Mouse (Mus musculus) natural killer cell, adult 2 months (primary cell): ENCODE measurements around the gene Gtf2a1l.
A peak's percentile ranks its signal among the peaks of the same experiment; 100 is the strongest.

Experiments
- DNase-seq, 2 experiments: peaks; one replicate each; pipeline ENCODE4 v3.0.0; 2022; ENCODE audit warnings: low spot score in 2 of 2

Gene Gtf2a1l

DNA sequence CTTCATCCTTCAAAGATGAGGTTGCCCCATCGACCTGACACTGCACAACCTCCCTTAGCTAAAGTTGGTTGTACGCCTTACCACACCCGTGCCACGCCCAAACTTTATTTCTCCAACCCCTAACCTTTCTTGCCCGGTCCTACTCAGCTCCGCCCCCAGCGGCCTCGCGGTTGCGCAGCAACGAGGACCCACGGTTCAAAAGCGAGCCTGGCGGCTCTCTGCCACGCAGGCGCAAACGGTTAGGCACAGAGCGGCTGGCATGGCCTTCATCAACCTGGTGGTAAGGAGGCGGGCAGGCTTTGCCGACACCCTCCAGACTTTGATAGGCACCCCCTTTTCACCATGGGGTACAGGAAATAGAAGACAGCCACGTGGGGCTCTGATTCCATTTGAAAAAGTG, at the start of gene Gtf2a1l:
Gene Gtf2a1l, plus strand, starts transcription at position 209 of the 400 bp plus-strand sequence.
- DNase-seq, result peak; percentile 47 to 65

DNA sequence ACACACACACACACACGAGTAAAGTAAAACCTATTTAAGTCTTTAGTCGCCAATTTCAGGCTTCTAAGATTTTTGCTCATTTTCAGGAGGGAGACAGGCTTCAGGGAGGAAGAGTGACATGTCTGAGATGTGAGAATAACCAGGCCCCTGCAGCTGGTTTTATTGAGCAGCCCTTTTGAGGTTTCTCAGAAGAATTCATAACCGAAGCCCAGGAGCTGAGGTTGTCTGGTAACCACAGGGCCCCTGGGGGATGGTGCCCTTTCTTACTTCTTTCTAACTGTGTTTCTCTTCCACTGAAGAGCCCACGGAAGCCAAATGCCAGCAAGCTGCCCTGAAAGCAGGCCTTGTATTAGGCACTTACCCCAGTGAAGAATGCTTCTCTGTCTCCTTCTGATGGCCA, 47.5 kb upstream of the Gtf2a1l start:
- DNase-seq, result no peak

DNA sequence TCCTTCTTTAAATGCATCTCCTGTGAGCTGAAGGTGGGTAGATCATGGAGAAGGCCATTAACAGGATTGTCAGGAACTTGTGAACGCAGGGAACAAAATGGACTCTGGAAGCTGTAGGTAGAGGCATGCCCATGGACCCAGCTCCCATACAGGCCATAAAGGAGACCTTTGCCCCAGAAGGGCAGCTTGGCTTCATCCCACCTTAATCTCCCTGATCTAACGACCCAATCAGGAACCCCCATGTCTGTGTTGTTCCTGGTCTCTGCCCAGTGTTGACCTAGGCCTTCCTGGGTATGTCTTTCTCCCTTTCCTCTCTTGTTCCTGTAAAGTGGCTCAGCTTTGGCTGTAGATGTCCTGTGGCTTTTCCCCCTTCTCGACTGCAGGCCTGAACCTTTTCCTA, 47.1 kb upstream of the Gtf2a1l start:
- no peak for DNase-seq

DNA sequence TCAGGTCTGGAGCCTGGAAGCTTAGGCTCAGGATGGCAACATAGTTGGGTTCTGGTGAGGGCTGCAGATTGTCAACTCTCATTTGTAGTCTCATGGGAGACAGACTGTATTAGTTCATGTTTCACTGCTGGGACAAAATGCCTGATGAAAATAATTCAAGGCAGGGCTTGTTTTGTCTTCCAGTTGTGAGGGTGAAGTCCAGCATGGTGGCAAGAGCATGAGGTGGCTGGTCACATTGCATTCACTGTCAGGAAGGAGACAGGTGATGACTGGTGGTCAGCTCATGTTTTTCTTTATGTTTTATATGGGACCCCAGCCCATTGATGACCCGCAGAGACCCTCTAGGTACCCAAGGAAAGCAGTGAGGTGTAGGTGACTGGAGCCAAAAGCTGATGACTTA, 45.7 kb upstream of the Gtf2a1l start:
- no peak for DNase-seq

DNA sequence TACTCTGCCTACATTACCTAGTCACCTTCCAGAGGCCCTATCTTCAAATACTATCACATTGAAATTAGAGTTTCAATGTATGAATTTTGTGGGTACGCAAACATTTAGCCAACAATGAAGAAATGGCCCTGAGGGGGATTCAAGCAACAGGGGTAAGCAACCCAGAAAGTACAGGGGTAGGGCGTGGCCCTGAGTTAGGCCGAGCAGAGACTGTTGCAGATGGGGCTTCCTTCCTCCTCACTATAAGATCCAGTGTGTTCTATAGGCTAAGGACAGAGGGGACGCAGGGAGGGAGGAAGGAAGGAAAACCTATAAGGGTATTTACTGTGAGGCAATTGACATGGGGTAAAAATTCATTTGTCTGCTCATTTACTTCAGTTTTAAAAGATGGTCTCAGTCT, 44.1 kb upstream of the Gtf2a1l start:
- DNase-seq, result no peak

DNA sequence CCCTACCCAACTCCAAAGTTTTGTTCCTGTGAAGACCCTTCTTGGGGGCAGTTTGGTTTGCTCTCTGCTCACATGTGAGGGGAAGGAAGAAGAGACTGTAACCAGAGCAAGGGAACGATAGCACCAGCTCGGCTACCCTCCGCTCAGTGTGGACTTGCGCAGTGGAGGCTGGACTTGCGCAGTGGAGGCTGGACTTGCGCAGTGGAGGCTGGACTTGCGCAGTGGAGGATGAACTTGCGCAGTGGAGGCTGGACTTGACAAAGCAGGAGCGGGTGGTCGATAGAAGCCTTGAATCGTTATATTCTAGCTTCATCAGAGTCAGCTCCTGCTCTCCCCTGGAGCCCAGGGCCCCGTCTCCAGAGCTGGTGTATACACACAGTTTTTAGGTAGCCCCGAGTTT, 43.1 kb upstream of the Gtf2a1l start:
- no peak for DNase-seq

DNA sequence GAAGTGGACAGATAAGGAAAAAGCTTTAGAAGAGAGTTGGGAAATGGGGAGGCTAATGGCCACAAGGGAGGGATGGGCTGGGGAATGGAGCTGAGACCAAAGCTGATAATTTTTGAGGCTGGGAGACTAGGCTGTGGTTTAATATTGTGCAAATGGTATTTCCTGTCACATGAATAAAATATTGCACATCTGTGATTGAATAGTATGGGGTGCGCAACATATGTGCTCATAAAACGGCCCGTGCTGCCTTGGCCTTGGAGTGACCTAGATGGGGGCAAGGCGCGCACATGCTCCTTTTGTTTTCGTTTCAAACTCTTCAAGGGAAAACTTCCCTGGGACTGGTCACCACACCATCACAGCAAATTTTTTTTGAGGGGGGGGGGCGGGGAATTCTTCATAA, 42.5 kb upstream of the Gtf2a1l start:
- no peak for DNase-seq

DNA sequence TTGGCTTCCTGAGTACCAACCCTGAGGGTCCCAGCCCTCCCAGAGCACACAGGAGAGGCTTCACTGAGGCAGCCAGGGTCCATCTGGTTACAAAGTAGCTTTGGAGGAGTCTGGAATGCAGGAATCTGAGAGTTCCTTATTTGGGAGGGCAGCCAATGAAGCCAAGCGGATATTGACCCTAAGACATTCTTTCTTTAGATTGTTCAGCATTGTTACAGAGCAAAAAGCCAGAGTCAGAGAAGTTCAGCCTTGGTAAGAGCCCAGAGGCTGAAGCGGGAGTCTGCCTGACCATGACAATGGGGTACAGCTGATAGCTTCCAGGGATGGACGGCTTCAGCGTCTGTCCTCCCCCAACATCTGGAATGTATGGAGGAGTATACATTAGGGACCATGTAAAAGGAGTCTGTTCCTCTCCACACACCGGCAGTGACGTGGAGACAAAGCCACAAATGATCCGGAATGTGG, 42.1 kb upstream of the Gtf2a1l start:
- DNase-seq, result no peak

DNA sequence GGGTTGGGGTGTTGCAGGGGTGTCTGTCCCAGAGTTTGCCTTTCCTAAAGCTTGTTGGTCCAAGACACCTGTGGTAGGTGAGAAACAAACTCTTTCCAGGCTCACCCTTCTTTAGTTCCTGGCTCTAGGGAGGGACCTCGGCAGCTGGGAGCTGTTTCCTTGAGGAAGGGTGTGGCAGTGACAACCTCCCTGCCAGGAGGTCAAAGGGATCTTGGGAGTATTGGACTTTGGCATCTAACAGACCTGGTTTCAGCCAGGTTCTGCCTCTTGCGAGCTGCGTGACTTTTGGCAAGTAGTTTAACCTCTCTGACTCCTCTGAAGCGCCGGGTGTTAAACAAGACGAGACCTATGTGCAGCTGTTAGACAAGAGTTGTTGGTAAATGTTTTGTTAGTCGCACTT, 41.3 kb upstream of the Gtf2a1l start:
- DNase-seq, result no peak

DNA sequence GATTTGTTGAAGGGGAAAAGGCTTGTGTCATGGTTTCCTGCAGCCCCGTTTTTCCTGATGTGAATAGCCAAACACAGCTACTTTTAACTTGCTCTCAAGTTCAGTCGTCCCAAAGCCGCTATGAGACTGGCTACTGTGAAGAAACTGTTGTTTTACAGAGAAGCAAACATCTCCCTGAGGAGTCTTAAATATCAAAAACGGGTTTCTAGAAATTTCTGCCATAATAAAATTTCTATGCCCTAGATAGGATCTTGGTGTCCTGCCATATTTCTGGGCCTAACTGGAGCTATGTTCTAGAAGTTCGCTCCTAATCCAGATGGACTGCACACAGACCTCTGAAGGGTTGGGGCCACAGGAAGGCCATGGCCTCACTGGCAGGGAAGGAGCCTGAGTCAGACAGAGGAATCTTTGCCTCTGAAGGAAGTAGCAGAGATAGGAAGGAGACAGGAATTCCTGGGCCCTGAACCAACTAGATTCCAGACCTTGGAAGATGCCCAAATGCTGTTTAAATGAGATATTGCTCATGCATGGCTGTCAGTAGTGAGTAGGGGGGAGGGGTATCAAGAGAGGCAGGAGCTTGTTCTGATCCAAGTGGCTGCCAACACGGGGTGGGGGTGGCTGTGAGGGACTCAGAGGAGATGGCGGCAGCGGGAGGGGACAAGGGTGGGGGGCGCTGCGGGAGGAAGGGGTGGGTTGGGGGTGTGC, 39.6 kb upstream of the Gtf2a1l start:
- no peak for DNase-seq

DNA sequence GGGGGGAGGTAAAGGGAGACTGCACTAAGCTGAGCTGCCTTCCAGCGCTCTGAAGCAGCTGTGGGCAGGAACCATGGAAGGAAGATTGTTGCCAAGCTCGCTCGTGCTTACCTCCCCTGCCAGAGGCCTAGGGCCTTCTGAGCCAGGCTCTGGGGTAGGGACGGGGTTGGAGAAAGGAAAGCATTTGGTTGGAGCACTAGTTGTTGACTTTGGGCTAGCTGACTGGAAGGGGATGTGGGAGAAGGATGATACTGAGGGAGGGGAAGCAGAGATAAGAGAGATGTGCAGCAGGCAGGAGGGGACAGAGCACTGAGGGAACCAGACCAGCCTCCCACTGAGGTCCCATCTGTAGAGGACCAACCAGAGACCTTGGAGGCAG, 39.1 kb upstream of the Gtf2a1l start:
- no peak for DNase-seq

DNA sequence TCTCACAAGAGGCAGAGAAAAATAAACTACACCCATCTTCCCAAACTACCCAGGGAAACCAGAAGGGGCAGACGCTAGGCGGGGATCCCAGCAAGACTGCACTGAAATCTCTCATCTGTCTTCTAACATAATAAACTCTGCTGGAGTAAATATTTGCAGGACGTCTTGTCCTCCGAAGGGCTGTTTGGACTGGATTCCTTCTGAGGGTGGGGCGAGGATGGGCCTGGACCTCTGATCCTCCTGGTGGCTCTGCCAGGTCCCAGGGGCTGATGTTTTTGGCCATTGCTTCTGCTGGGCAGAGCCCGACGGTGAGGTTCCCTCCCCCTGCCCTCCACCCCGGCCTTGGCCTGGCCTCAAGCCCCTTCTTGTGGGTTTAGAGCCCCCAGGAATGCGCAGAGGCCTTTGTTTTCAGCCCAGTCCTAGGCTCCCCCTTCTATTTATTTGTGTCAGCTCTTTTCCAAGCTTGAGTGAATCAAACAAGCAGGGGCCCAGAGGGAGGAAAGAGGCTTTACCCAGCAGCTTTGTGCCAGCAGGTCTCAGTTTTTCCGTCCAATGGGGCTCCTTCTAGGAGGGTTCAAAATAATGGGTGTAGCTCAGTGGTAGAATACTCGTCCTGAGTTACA, 38.4 kb upstream of the Gtf2a1l start:
- no peak for DNase-seq

DNA sequence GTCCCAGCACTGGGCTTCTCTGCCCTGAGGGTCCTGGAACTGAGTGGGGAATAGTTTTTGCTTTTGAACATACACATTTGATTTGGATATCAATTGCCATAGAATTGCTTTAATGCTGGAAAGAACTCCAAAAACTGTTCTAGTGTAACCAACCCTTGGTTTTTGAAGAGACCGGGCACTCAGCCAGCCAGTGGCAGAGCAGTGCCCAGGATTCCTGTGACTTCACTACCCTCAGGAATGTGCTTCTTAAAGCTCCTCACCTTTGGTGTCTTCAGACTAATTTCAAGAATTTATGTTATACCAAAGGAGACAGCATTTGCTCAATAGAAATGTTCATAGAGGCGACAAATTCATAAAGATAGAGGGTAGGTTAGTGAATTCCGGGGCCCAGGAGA, 37.9 kb upstream of the Gtf2a1l start:
- DNase-seq, result no peak

DNA sequence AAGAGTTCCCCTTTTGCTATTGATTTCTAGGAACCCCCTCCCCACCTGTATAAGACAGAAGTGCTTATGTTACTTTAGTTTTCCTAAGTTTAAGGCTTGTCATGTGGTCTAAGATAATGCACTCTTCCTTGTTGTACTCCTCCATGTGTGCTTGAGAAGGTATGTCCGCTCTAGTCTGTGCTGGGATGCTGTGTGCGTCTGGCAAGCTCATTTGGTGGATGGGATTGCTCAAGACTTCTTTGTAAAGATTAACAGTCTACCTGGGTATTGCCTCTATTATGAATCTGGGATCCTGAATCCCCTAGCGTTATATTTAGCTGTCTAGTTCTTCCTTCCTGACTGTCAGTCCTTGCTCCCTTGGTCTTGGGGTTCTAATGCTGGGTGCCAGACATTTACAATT, 35.8 kb upstream of the Gtf2a1l start:
- no peak for DNase-seq

DNA sequence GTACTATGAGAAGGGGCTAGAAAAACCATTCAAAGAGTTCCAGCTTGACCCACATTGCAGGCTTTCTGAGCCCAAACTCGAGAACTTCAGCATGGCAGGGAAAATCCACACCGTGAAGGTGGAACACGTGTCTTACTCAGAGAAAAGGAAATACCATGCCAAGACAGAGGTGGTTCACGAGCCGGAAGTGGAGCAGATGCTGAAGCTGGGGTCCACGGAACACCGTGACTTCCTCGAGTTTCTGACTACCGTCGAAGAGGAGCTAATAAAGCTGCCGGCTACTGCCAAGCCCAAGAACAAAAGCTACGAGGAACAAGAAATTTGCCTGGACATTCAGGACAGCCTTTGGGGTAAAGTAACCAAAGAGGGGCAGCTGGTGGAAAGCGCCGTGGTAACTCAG, 32.4 kb upstream of the Gtf2a1l start:
- DNase-seq, result no peak

DNA sequence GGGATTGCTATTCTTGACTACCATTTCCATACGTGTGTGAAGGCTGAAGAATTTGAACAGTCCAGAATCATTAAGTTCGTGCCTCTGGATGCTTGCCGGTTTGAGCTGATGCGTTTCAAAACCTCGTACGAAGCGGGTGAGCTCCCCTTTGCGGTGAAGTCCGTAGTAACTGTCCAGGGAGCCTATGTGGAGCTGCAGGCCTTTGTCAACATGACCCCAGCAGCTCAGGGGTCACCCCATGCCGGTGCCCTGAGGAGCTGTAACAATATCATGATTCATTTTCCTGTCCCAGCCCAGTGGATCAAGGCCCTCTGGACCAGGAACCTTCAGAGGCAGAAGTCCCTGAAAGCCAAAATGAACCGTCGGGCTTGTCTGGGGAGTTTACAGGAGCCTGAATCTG, 31.9 kb upstream of the Gtf2a1l start:
- DNase-seq, result no peak

DNA sequence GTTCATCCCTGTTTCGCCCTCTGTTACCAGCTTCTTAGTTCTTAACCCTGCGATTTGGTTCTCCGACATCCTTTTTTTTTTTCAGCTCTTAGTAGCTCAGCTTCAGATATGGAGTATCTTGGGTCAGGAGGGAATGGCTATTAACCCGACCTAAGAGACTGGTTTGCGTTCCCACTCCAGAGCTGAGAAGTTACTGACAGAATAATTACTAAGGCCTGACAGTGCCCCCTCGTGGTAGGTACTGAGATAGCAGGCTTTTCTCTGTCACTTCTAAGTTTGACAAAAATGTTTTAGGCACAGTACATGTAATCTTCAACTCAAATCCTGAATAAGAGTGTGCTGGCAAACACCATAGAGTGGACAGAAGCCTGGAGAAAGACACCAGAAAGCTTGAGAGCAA, 27.4 kb upstream of the Gtf2a1l start:
- peak; percentile 21 to 42 for DNase-seq

DNA sequence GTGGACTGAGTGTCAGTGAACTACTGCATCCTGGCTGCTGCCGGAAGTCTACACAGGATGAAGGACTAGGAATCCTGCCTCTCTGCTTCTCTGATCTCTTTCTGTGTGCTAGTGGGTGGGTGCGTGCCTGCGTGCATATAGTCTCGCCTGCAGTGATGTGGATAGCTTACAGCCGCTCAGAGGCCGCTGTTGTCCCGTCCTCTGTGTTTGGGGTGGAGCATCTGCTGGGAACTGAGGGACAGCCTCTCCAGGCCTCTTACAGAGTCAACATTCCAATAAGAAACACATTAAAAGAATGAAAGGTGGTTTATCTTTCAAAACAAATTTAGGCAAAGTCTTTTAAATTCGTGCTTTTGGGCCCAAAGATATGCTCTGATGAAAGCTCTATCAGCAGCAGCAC, 26.6 kb upstream of the Gtf2a1l start:
- DNase-seq, result no peak

DNA sequence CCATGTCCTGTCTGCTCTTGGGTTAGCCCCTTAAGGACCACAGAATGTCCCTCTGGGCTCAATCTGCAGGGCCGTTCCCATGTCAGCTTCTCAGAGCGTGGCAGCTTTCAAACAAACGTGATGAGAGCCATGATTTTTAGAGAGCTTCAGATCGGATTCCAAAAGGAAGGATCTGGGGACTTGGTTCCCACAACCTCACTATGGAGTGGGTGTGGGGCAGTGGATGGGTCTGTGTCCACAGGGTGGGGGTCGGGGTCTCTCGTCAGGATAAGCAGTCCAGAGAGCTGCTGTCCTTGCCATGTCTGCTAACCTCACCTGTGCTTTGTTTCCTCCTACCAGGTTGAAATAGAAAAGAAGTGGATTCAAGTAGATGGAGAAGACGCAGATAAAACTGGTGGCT, 23.6 kb upstream of the Gtf2a1l start:
- DNase-seq, result no peak

DNA sequence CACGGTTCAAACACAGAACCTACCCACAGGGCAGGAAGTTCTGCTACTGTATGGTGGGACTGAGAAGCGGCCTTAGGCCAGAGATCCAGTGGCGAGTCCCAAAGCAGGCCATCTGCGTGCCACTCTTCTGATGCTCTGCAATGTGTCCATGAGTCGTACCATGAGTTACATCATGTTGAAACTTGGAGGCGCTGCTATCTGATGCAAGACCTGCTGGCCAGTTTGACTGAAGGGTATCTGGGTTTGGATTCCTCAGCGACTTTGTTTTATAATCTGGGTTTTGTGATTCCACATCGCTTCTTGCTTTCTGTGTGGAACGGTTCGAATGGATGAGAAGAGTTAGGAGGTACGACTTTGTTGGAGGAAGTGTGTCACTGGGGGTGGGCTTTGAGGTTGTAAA, 23.2 kb upstream of the Gtf2a1l start:
- no peak for DNase-seq

DNA sequence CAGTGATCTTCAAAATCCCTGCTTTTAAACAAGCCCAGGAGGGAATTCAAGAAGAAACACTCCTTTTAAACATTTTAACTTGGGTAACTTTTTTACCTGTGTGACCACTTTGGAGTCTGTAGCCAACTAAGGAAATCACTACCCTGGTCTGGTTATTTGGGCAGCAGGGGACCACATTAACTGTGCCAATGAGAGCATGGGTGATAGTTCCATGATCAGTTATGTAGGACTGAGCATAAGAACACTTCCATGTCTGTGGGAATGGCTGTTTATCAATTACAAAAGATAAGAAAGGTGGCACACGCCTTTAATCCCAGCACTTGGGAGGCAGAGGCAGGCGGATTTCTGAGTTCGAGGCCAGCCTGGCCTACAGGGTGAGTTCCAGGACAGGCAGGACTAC, 21.3 kb upstream of the Gtf2a1l start:
- no peak for DNase-seq

DNA sequence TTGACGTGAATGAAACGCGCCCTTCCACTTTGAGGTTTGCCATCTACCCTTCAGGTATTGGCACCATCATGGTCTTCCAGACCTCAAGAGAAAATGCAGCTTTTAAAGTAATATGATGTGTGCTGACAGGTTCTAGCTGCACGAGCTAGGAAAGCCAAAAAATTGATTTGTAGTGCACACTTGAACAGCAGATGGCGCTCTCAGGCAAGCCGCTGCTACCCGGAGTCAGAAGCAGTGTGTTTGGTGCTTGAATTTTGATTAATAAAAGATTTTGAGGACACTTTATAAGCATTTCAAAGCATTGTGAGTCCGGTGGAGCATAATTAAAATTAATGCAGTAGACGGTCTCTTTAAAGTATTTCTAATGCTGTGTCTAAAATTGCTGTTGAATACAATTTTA, 16.4 kb upstream of the Gtf2a1l start:
- DNase-seq, result peak; percentile 44 to 57

DNA sequence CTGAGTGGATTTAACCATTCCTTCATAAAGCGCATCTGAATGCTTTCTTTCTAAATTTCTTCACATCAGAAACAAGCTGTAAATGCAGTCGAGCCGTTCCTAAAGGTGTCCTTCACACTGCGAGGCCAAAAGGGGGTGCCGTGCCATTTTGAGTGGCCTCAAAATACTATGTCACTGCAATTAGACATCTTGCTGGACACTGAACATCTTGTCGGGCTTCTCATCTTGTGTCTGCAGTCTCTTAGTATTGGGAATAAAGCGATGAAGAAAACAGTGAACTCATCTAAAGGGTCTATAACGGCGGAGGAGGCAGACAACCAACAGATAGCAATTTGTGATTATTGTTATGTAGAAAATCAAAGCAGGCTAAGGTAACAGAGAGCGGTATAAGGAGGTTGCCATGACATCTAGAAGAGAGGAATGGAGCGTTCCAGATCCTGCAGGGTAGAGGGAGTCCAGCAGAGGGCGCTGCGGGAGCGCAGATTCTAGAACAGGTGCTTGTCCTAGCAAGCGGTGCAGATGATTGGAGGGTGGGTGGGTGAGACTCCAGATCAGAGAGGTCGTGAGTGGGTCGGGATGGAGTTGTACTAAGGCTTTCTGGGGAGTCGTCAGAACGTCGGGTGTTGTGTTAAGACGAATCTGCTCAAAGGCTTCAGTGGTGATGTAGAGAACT, 15.6 kb upstream of the Gtf2a1l start:
- peak; percentile 63 to 68 for DNase-seq
